Mouse (Mus musculus): ENCODE results near the gene Exog.

- no peak for TF ChIP-seq USF1 (IDR thresholded peaks at IDR 0.05; ENCODE audit: low read depth)
- TF ChIP-seq CTCF (IDR thresholded peaks at IDR 0.05; ENCODE audit: control insufficient read depth, insufficient read depth, insufficient read length), result no peak
- TF ChIP-seq FOSL1 (IDR thresholded peaks at IDR 0.05; ENCODE audit: insufficient read depth, low read length, poor library complexity, severe bottlenecking), result no peak
- TF ChIP-seq MAX (IDR thresholded peaks at IDR 0.05), result no peak
- no peak for TF ChIP-seq MYOD1 (IDR thresholded peaks at IDR 0.05; ENCODE audit: control insufficient read depth, insufficient read length, low read depth)
- TF ChIP-seq CEBPB (IDR thresholded peaks at IDR 0.05; ENCODE audit: low read depth), result no peak
- no peak for TF ChIP-seq MYOG (IDR thresholded peaks at IDR 0.05; ENCODE audit: control insufficient read depth, extremely low read depth, insufficient read length)
These were observed 27.7 kb downstream of the Exog start for GRCm38 (mm10) chr9:119472412-119472918.
